Mouse (Mus musculus) small intestine, adult 2 months (tissue): ENCODE measurements around the gene Morn2. TPM values are rescaled to one million over a fixed set of nuclear protein-coding genes. Genes with fewer than 3 reads are reported as not detected.

ENCODE experiments used
- H3K27ac ChIP-seq: fragments of 200-500 bp; 2 replicates; pipeline ENCODE4 v1.5.1; 2012; ENCODE audit warnings: low read depth, low read length, control low read depth, inconsistent platforms; ENCODE audit not compliant: insufficient read depth
- H3K27me3 ChIP-seq: fragments of 200-500 bp; 2 replicates; pipeline ENCODE4 v1.6.1; 2012; ENCODE audit warnings: mild to moderate bottlenecking, moderate library complexity, low read length, inconsistent platforms; ENCODE audit not compliant: control insufficient read depth, insufficient read depth
- H3K36me3 ChIP-seq: fragments of 200-500 bp; 2 replicates; pipeline ENCODE4 v1.6.1; 2012; ENCODE audit warnings: mild to moderate bottlenecking, low read length, control low read depth, inconsistent platforms; ENCODE audit not compliant: control insufficient read depth, insufficient read depth
- H3K4me1 ChIP-seq: fragments of 200-500 bp; 2 replicates; pipeline ENCODE4 v1.6.1; 2012; ENCODE audit warnings: low read length, inconsistent platforms, mixed read lengths; ENCODE audit not compliant: control insufficient read depth, insufficient read depth, insufficient read length
- H3K4me3 ChIP-seq: fragments of 200-500 bp; 2 replicates; pipeline ENCODE4 v1.5.1; 2012; ENCODE audit warnings: low read depth, mild to moderate bottlenecking, control low read depth, inconsistent platforms, low read length, moderate library complexity
- CTCF ChIP-seq: fragments of 200-500 bp; IDR thresholded peaks from 2 replicates; pipeline ENCODE4 v1.5.1; 2012; ENCODE audit warnings: low read depth, mild to moderate bottlenecking, control low read depth, inconsistent platforms, low read length, moderate library complexity, mixed read lengths; ENCODE audit not compliant: insufficient replicate concordance, insufficient read length; ENCODE audit errors: extremely low read depth
- POLR2A ChIP-seq: fragments of 200-500 bp; IDR thresholded peaks from 2 replicates; pipeline ENCODE4 v1.6.1; 2012; ENCODE audit warnings: low read depth, mild to moderate bottlenecking, control low read depth, inconsistent platforms, low read length, moderate library complexity
- WGBS: fragments of 180-500 bp; shearing (Covaris S2); methylation state at CpG from one replicate; pipeline ENCODE4 v1.1.7; 2018; 5-methylcytosine and 5-hydroxymethylcytosine counted together
- polyA plus RNA-seq: library from polyadenylated mRNA; depleted of rRNA; stranded (reverse); fragments of >200 nt; gene quantifications from 2 replicates; pipeline ENCODE4 v1.2.3, GENCODE M21; 2012

Morn2 gene
- polyA plus RNA-seq, 1 experiment: 0.72 TPM

- Histone ChIP-seq H3K4me3 (no peak overlapping the region), H3K36me3 (no peaks in the 10 kb centered on the region), H3K4me1 (peaks cover 3% of the 10 kb centered on the region; the same call in 1 of the 2 replicates), H3K27ac (no peak overlapping the region), H3K27me3 (no peaks in the 10 kb centered on the region)
- 26% methylated on average over 2 of the region's 2 CpGs for WGBS
- no peak for TF ChIP-seq CTCF
- no peak for TF ChIP-seq POLR2A
Observed at GRCm38 (mm10) chr17:80291148-80291547, 1.1 kb downstream of the Morn2 start.

GRCm38 (mm10) chr17:80295258-80295657 lies 5.3 kb downstream of the Morn2 start:
- Histone ChIP-seq H3K4me1 (no peaks in the 10 kb centered on the region), H3K27ac (no peak overlapping the region), H3K27me3 (no peaks in the 10 kb centered on the region), H3K36me3 (no peaks in the 10 kb centered on the region), H3K4me3 (no peak overlapping the region)
- WGBS: 83% methylated on average over 5 of the region's 5 CpGs
- TF ChIP-seq POLR2A (no peak), CTCF (no peak)

- 88% methylated on average over 5 of the region's 5 CpGs for WGBS
- TF ChIP-seq CTCF (no peak), POLR2A (no peak)
- no peaks in the 10 kb centered on the region for H3K36me3 ChIP-seq
- H3K4me3 ChIP-seq: no peak overlapping the region
- H3K27ac ChIP-seq: no peak overlapping the region
- H3K4me1 ChIP-seq: no peaks in the 10 kb centered on the region
- no peaks in the 10 kb centered on the region for H3K27me3 ChIP-seq
Observed at GRCm38 (mm10) chr17:80298844-80299243, 8.8 kb downstream of the Morn2 start.

GRCm38 (mm10) chr17:80307251-80307650 lies 17.2 kb downstream of the Morn2 start, which contains the start of gene Arhgef33:
Gene Arhgef33, plus strand, starts transcription at chr17:80307407.
- H3K27me3 ChIP-seq: no peaks in the 10 kb centered on the region
- no peak within 1 kb of the TSS for H3K4me3 ChIP-seq
- no peaks in the 10 kb centered on the region for H3K4me1 ChIP-seq
- no peak for TF ChIP-seq CTCF
- TF ChIP-seq POLR2A: no peak
- H3K36me3 ChIP-seq: no peaks in the 10 kb centered on the region
- 95% methylated on average over 1 of the region's 1 CpGs for WGBS
- no peak within 1 kb of the TSS for H3K27ac ChIP-seq

DNA sequence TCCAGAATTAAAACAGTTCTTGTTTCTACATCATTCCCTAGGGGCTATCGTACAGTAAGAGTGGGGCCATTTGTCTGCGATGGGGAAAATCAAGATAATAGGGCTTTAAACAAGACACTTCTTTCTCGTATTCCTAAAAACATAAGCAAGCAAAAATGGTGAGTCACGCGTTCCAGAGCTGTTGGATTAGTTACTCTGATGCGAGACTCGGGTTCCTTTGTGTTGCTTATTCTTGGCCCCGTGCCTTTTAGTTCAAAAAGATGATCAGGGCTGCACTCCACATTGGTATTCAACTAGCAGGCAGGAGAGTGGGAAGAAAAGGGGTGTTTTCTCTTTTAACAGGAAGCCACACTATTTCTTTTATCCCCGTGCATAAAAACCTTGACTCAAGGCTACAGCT lies 21.8 kb downstream of the Morn2 start:
- Histone ChIP-seq H3K36me3 (no peaks in the 10 kb centered on the region), H3K4me1 (no peaks in the 10 kb centered on the region), H3K27ac (no peak overlapping the region), H3K4me3 (no peak overlapping the region), H3K27me3 (no peaks in the 10 kb centered on the region)
- WGBS: 75% methylated on average over 9 of the region's 9 CpGs
- no peak for TF ChIP-seq CTCF
- no peak for TF ChIP-seq POLR2A

- no peaks in the 10 kb centered on the region for H3K36me3 ChIP-seq
- WGBS: 78% methylated on average over 4 of the region's 4 CpGs
- H3K4me3 ChIP-seq: no peak overlapping the region
- no peaks in the 10 kb centered on the region for H3K4me1 ChIP-seq
- TF ChIP-seq CTCF (no peak), POLR2A (no peak)
- H3K27me3 ChIP-seq: no peaks in the 10 kb centered on the region
- no peak overlapping the region for H3K27ac ChIP-seq
Observed at GRCm38 (mm10) chr17:80312405-80312804, 22.4 kb downstream of the Morn2 start.

GRCm38 (mm10) chr17:80322228-80322627 lies 32.2 kb downstream of the Morn2 start:
- H3K36me3 ChIP-seq: no peaks in the 10 kb centered on the region
- H3K27me3 ChIP-seq: no peaks in the 10 kb centered on the region
- no peaks in the 10 kb centered on the region for H3K4me1 ChIP-seq
- 75% methylated on average over 6 of the region's 6 CpGs for WGBS
- no peak overlapping the region for H3K4me3 ChIP-seq
- no peak overlapping the region for H3K27ac ChIP-seq
- no peak for TF ChIP-seq CTCF
- TF ChIP-seq POLR2A: no peak
